Mouse (Mus musculus) C2C12 (cell line): ENCODE data around the gene Nol9.

ENCODE experiments used
- CEBPB ChIP-seq: IDR thresholded peaks from one replicate; pipeline ENCODE4 v1.6.1; 2011; ENCODE audit warnings: low read depth, mild to moderate bottlenecking, control low read depth, moderate library complexity
- CTCF ChIP-seq: IDR thresholded peaks from one replicate; pipeline ENCODE4 v1.5.1; 2011; ENCODE audit not compliant: control insufficient read depth, insufficient read depth, insufficient read length
- FOSL1 ChIP-seq: IDR thresholded peaks from one replicate; pipeline ENCODE4 v1.8.0; 2011; ENCODE audit warnings: mild to moderate bottlenecking, low read length; ENCODE audit not compliant: poor library complexity, insufficient read depth, severe bottlenecking
- MYOD1 ChIP-seq: IDR thresholded peaks from one replicate; pipeline ENCODE4 v1.6.1; 2011; ENCODE audit warnings: low read depth; ENCODE audit not compliant: control insufficient read depth, insufficient read length
- MYOG ChIP-seq: IDR thresholded peaks from one replicate; pipeline ENCODE4 v1.6.1; 2011; ENCODE audit not compliant: control insufficient read depth, insufficient read length; ENCODE audit errors: extremely low read depth
- USF1 ChIP-seq: IDR thresholded peaks from one replicate; pipeline ENCODE4 v1.6.1; 2011; ENCODE audit warnings: low read depth, mild to moderate bottlenecking, control low read depth, moderate library complexity

DNA sequence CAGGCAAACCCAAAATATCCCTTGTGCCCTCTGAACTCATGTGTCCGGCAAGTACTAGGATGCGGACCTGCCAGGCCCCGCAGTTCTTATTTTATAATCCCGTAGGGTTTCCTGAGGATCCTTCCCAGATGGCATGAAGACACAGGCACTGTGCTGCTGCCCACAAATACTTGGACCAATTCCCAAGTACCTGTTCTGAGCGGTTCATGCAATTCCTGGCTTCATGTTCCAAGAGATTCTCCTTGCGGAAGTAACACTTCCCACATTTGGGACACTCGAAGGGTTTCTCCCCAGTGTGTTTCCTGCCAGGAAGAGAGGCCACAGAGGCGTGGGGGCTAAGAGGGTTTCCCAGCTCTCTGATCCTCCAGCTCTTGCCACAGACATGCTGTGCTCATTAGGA lies 16.6 kb upstream of the Nol9 start:
- no peak for TF ChIP-seq CTCF
- no peak for TF ChIP-seq FOSL1
- no peak for TF ChIP-seq CEBPB
- no peak for TF ChIP-seq MYOD1
- no peak for TF ChIP-seq USF1
- no peak for TF ChIP-seq MYOG
